Mouse (Mus musculus) lung, postnatal 36 days (tissue): ENCODE results near the gene Cyct.

Experiments
- DNase-seq: peaks from one replicate; pipeline ENCODE4 v3.0.0; 2022; ENCODE audit warnings: mixed read lengths

Gene Cyct

GRCm38 (mm10) chr2:76360226-76360625, at the start of gene Cyct:
Gene Cyct (minus strand): TSS chr2:76360450.
- no peak for DNase-seq

GRCm38 (mm10) chr2:76409986-76410385, 49.7 kb upstream of the Cyct start:
- no peak for DNase-seq

- DNase-seq: peak; percentile 34
Observed at GRCm38 (mm10) chr2:76409526-76409925, 49.3 kb upstream of the Cyct start.

DNA sequence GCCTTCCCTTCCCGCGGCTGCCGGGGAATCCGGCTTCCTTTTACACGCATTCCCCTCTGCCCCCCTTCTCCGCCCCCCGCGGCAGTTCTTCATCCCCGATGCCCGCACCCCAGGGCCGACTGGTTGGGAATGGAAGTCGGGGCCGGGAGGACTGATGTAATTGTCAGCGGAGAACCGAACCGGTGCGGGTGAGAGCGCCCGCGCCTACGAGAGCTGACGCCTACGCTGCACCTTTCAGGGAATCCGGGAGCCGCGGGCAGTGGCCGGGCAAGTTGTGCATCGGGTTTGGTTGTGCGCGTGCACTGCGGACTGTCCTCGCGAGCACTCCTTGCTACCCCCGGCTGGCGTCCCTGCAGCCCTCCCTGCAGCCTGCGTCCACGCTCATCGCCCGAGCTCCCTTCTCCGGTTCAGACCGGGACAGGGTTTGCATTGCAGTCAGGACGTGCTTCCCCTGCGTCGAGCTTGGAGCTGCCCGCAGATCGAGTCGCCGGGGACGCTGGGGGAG, 46.7 kb upstream of the Cyct start:
- peak; percentile 50 for DNase-seq

DNA sequence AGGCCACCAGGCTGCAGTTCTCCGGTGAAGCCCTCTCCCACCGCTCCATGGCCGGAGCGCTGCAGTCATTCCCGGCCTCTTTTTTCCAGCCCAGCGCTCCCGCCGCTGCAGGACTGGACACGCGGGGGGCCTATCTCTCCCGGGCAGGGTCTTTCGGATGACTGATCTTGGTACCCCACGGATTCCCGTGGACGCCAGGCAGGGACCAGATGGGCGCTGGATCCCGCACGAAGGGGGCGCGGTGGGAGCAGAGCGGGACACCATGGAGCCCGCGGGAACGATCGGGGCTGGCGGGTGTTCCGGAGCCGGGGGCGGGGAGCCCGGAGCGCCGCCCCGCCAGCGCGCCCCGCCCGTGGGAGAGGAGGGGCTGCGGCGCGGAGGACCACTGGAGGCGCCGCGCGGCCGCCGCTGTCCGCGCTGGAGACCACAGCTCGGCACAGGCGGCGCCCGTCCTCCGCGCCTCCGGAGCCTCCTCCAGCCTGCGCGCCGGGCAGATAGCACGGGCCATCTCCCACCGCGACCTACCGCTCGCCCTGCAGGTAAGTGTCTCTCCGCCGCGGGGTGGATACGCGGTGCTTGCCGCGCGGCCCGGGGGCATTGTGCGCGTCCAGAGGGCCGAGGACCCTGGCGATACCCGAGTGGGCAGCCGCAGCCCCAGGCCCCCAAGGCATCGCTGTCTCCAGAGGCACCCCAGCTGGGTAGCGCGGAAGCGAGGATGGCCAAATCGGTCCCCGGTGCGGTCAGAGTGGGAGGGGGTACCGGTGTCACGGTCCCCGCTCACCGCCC, 46.1 kb upstream of the Cyct start, which contains the start of gene Osbpl6:
TSS of gene Osbpl6 (plus strand) at position 358 of the 786 bp plus-strand sequence.
- DNase-seq: peak; percentile 77

DNA sequence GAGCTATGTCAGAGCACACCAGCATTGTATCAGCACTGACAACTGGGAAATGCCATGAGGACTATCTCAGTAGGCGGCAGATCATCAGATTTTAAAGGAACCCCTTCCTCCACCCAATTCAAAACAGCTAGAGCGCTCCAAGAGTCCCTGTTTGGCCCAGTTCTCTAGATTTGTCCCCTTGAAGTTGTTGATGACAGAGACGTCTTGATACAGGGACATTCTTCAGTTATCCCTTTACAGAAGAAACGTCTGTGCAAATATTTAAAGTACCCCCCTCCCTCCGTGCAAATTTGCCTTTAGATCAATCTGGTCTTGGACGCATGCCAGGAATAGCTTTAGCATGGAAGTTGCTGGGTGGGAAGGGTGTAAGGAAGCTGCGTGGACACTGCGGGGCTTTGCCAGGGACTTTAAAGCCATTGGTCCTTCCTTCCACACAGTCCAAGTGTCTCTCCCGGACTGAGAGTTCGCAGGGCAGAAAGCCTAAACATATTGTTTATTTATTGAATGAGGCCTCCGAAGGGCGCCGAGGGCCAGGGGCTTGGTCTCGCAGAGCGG, 45.4 kb upstream of the Cyct start:
- peak; percentile 32 for DNase-seq

- DNase-seq: no peak
Observed at GRCm38 (mm10) chr2:76400178-76400577, 39.9 kb upstream of the Cyct start.

DNA sequence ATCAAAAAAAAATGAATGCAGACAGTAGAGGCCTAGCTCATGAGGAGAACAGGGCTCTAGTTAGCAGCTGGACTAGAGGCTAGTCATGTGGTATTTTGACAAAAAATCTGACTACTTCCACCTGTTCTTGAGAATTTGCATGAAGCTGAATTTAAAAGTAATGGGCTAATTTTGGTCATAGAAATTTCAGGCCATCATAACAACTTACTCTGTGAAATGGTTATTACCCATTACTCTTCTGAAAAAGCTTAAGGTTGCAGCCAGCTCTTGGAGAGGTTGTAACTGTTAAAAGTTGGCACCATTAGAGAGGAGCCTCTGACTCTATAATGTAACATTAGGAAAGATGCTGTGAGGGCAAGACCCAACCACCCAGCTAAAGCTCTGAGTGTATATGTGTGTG, 26.3 kb upstream of the Cyct start:
- no peak for DNase-seq

- no peak for DNase-seq
Observed at GRCm38 (mm10) chr2:76378646-76379045, 18.4 kb upstream of the Cyct start.

DNA sequence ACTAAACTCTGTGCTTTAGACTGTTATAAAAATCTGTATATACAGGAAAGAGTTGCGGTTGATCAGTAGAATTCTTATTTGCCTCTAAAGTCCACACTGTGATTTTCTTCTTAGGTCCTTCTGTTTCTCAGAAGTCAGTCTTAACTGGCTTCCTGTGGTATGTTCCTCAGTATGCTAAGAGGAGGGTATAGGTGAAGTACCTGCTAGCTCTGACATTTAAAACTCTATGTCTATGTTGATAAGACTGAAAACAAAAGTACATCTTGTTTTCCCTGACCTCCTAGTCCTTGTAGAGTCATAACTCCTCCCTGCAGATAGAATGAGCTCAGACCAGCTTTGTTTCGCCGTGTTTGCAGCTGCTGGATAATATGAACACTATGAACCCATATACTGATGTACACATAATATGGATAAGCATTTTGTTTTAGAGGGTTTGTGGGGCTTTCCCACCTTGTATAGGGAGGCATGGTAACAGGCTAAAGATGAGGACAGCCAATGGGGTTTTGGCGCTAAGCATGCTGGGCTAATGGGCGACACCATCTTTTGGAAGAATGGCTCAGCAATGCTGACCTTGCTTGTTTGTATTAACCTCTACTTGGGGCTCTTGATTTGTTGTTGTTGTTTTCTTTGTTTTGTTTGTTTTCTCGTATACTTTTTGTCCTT, 14.4 kb upstream of the Cyct start:
- no peak for DNase-seq

- DNase-seq: no peak
Observed at GRCm38 (mm10) chr2:76372244-76372643, 12.0 kb upstream of the Cyct start.

DNA sequence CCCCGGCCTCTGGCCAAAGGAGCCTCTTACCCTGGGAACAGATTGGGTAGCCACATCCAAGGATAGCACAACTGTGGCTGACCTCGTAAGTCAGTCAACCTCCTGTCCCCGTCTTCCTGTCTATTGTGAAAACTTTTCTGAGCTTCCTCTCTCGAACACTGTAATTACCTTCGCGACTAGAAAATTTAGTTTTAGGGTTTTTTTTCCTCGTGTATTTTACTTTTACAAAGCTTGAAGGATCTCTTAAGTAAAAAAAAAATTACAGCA, 10.3 kb upstream of the Cyct start:
- no peak for DNase-seq

DNA sequence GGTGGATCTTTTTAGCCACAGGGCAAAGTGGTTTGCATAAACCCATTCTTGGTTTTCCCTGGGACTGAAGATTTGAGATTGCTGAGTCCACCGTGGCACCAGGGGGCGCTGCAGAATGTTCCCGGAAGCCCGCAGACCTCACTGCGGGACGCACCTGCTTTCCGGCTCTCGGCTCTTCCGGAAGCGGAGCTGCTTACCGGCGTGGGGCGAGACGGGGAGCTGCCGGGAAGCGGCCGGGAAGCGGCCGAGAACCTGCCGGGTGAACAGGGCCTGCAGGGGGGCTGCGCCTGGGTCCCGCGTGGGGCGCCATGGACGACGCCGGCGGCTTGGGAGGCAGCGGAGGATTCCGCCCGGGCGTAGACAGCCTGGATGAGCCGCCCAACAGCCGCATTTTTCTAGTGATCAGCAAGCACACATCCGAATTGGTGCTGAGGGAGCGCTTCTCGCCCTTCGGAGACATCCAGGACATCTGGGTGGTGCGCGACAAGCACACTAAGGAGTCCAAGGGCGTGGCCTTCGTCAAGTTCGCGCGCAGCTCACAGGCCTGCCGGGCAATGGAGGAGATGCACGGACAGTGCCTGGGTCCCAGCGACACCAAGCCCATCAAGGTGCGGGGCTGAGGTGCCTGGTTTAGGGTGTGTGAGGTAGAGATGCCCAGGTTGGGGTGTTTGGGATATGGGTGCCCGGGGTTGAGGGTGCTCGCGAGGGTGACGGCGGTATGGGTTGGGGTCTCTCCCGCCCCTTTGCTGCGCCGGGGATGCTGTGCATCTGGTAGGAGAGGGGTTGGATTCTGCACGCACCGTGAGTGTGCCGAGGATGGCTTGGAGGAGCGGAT, 9.8 kb upstream of the Cyct start, which contains the start of gene Rbm45:
TSS of gene Rbm45 (plus strand) at position 164 of the 835 bp plus-strand sequence.
- DNase-seq: peak; percentile 89

DNA sequence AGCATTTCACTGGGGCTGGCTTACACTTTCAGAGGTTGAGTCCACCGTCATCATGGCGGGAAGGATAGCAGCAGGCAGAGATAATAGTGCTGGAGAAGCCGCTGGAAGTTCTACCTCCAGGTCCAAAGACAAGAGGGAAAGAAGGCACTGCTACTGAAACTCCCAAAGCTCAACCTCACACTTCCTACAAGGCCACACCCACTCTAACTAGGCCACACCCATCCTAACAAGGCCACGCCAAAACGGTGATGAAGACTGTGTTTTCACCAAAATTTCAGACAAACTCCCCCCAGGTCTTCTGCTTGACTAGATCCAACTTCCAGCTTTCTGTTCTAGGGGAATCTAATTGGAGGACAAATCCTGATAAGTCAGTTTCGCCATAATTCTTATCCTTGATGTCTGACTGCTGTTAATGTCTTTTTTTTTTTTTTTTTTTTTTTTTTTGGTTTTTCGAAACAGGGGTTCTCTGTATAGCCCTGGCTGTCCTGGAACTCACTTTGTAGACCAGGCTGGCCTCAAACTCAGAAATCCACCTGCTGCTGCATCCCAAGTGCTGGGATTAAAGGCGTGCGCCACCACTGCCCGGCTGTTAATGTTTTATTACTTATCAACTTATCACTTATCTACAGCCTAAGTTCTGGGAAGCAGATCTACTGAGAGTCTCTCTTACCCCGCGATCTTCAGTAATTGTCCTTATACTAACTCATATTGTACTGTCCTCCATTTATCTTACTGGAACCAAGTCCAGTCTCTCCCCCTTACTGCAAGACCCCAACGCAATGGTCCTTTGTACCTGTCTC, 8.8 kb upstream of the Cyct start:
- DNase-seq: no peak

- peak; percentile 93 for DNase-seq
Observed at GRCm38 (mm10) chr2:76367188-76367922, 7.1 kb upstream of the Cyct start.

GRCm38 (mm10) chr2:76365811-76366210, 5.6 kb upstream of the Cyct start:
- no peak for DNase-seq

GRCm38 (mm10) chr2:76362111-76362510, 1.9 kb upstream of the Cyct start:
- DNase-seq: no peak

DNA sequence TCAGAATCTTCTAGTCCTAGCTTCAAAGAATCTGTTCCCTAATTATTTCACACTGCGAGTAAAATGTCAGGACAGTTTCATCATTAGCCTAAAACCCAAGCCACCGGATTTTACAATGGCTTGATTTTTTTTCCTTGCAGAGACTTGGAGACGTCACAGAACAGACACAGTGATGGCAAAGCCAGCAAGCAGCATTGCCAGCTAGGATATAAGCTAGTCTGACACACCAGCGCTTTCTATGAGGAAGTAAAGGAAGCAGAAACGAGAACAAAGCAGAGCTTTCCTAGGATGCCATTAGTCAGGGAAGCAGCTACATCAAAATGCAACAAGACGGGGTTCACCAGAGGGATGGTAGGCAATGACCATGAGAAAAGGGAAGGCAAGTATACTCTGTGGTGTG, 12.4 kb downstream of the Cyct start:
- no peak for DNase-seq

GRCm38 (mm10) chr2:76342146-76342545, 18.1 kb downstream of the Cyct start:
- no peak for DNase-seq

GRCm38 (mm10) chr2:76338215-76339156, 21.8 kb downstream of the Cyct start, which contains the start of gene Pde11a:
Gene Pde11a (minus strand): TSS chr2:76338774.
- peak; percentile 14 for DNase-seq
